ENCODE assay signal across 10 mouse cellular contexts in genomic region chr16:84135651-84136200, GRCm38 (mm10).
DNase-seq lines count a peak whose midpoint lies in the region; ATAC-seq and TF ChIP-seq lines count a peak whose summit lies in the region.
"Had no signal": no experiment of that assay in that cellular context is flagged by ENCODE, and none has a peak within 500 bp of the region (broad histone marks: within the 10 kb centered on the region; RNA-seq: fewer than 3 reads in every experiment).

No protein-coding gene starts in this region.

- H3K9me3 ChIP-seq in embryonic facial prominence, embryonic 11.5 days (replicated peaks; ENCODE audit: control insufficient read depth, low read length): no peaks in the 10 kb centered on the region
- no peaks in the 10 kb centered on the region for H3K9me3 ChIP-seq in embryonic facial prominence, embryonic 10.5 days
- H3K9me3 ChIP-seq in forebrain, embryonic 12.5 days: no peaks in the 10 kb centered on the region
- H3K9me3 ChIP-seq: liver, embryonic 13.5 days had no signal

- H3K4me2 ChIP-seq in embryonic facial prominence, embryonic 11.5 days (ENCODE audit: low read depth, low read length): no peak overlapping the region
- H3K4me2 ChIP-seq in forebrain, embryonic 12.5 days: no peak overlapping the region
- H3K4me2 ChIP-seq: heart, embryonic 11.5 days; liver, embryonic 13.5 days had no signal

- ATAC-seq in embryonic facial prominence, embryonic 11.5 days (replicated peaks; ENCODE audit: insufficient number of reproducible peaks, low FRiP score, low TSS enrichment, low read depth): no peak
- ATAC-seq in forebrain, embryonic 12.5 days (ENCODE audit: low FRiP score): peak; percentile 61; the same call in 1 of the 2 replicates

- H3K27ac ChIP-seq in embryonic facial prominence, embryonic 11.5 days (replicated peaks; ENCODE audit: low read depth, low read length): no peak overlapping the region
- H3K27ac ChIP-seq in embryonic facial prominence, embryonic 10.5 days (replicated peaks): no peak overlapping the region
- H3K27ac ChIP-seq in forebrain, embryonic 12.5 days: no peak overlapping the region
- no peak overlapping the region for H3K27ac ChIP-seq in left cerebral cortex, adult 2 months
- H3K27ac ChIP-seq: liver, embryonic 13.5 days had no signal

- no peak overlapping the region for H3K4me3 ChIP-seq in embryonic facial prominence, embryonic 11.5 days (ENCODE audit: low read depth, low read length)
- no peak overlapping the region for H3K4me3 ChIP-seq in embryonic facial prominence, embryonic 10.5 days
- H3K4me3 ChIP-seq in forebrain, embryonic 12.5 days (replicated peaks): no peak overlapping the region
- H3K4me3 ChIP-seq in left cerebral cortex, adult 2 months: no peak overlapping the region
- H3K4me3 ChIP-seq: liver, embryonic 13.5 days had no signal

- WGBS in embryonic facial prominence, embryonic 11.5 days: 73% methylated on average over 4 of the region's 4 CpGs
- 74% methylated on average over 4 of the region's 4 CpGs for WGBS in embryonic facial prominence, embryonic 10.5 days
- WGBS in forebrain, embryonic 12.5 days: 66% methylated on average over 4 of the region's 4 CpGs

- H3K36me3 ChIP-seq in embryonic facial prominence, embryonic 11.5 days (replicated peaks; ENCODE audit: control insufficient read depth, insufficient read depth, low read depth, low read length): no peaks in the 10 kb centered on the region
- no peaks in the 10 kb centered on the region for H3K36me3 ChIP-seq in embryonic facial prominence, embryonic 10.5 days (replicated peaks)
- no peaks in the 10 kb centered on the region for H3K36me3 ChIP-seq in forebrain, embryonic 12.5 days (replicated peaks)
- H3K36me3 ChIP-seq: liver, embryonic 13.5 days had no signal

- intact Hi-C loops in left cerebral cortex, adult 2 months (cut with DNase I): loop anchor here (5.0 to 10.0 kb wide), 4 partner anchors 362 to 1611 kb away; no protein-coding TSS in a partner anchor

- H3K4me1 ChIP-seq in embryonic facial prominence, embryonic 11.5 days (ENCODE audit: control insufficient read depth, insufficient read depth, low read length): no peaks in the 10 kb centered on the region
- H3K4me1 ChIP-seq in embryonic facial prominence, embryonic 10.5 days: no peaks in the 10 kb centered on the region
- H3K4me1 ChIP-seq in forebrain, embryonic 12.5 days: no peaks in the 10 kb centered on the region
- H3K4me1 ChIP-seq: liver, embryonic 13.5 days had no signal

- peak; percentile 78 for TF ChIP-seq CTCF in left cerebral cortex, adult 2 months (IDR thresholded peaks at IDR 0.05)

- no peaks in the 10 kb centered on the region for H3K27me3 ChIP-seq in embryonic facial prominence, embryonic 11.5 days (ENCODE audit: control insufficient read depth, insufficient read depth, low read length)
- no peaks in the 10 kb centered on the region for H3K27me3 ChIP-seq in embryonic facial prominence, embryonic 10.5 days (replicated peaks; ENCODE audit: low read depth, poor library complexity, severe bottlenecking)
- H3K27me3 ChIP-seq in forebrain, embryonic 12.5 days: no peaks in the 10 kb centered on the region
- H3K27me3 ChIP-seq: liver, embryonic 13.5 days had no signal

- H3K9ac ChIP-seq in embryonic facial prominence, embryonic 11.5 days (replicated peaks; ENCODE audit: low read length): no peak overlapping the region
- H3K9ac ChIP-seq in forebrain, embryonic 12.5 days: no peak overlapping the region
- H3K9ac ChIP-seq: liver, embryonic 13.5 days had no signal

- DNase-seq in embryonic facial prominence, embryonic 11.5 days (ENCODE audit: low spot score): peak; percentile 4
- DNase-seq in embryonic facial prominence, embryonic 10.5 days (ENCODE audit: low spot score): no peak
- DNase-seq in 416B (ENCODE audit: low read depth): peak; percentile 3
- peak in 1 of 2 experiments; percentile 19 for DNase-seq in left cerebral cortex, adult 2 months (ENCODE audit: extremely low spot score in 1 of 2, low spot score in 2 of 2)
- no peak for DNase-seq in spleen, postnatal 4 days (ENCODE audit: low spot score in 2 of 2)
- no peak for DNase-seq in thymus, postnatal 4 days
- no peak for DNase-seq in ovary, postnatal 36 days (ENCODE audit: low spot score)
- DNase-seq: liver, embryonic 13.5 days had no signal

Comparison
In these comparisons a context has a peak if more than half of its experiments do, and no peak if none do; other contexts are left out.
1. DNase-seq: peak in embryonic facial prominence, embryonic 11.5 days (single experiment) and 416B (single experiment); none in embryonic facial prominence, embryonic 10.5 days (single experiment), spleen, postnatal 4 days (0 of 2), thymus, postnatal 4 days (single experiment) and ovary, postnatal 36 days (single experiment).